Mouse (Mus musculus) stomach, embryonic 15.5 days (tissue): ENCODE results near the gene Hpcal1. TPM values are rescaled to one million over a fixed set of nuclear protein-coding genes. Genes with fewer than 3 reads are reported as not detected.
A peak's percentile ranks its signal among the peaks of the same experiment; 100 is the strongest.

ENCODE experiments used
- ATAC-seq: fragments of 200-750 bp; cut with Nextera tagmentation; 2 replicates; pipeline ENCODE4 v1.8.0; 2017; ENCODE audit warnings: low read depth, moderate number of reproducible peaks, moderate TSS enrichment; ENCODE audit not compliant: insufficient read depth, low FRiP score
- H3K27ac ChIP-seq: fragments of 300-500 bp; sonication (generic); 2 replicates; pipeline ENCODE4 v1.5.1; 2015; ENCODE audit warnings: mild to moderate bottlenecking, inconsistent platforms
- H3K27me3 ChIP-seq: fragments of 300-500 bp; sonication (generic); replicated peaks from 2 replicates; pipeline ENCODE4 v1.6.1; 2015; ENCODE audit warnings: inconsistent platforms
- H3K36me3 ChIP-seq: fragments of 300-500 bp; sonication (generic); 2 replicates; pipeline ENCODE4 v1.6.1; 2015; ENCODE audit warnings: inconsistent platforms
- H3K4me1 ChIP-seq: fragments of 300-500 bp; sonication (generic); 2 replicates; pipeline ENCODE4 v1.6.1; 2015; ENCODE audit warnings: inconsistent platforms
- H3K4me2 ChIP-seq: fragments of 300-500 bp; sonication (generic); 2 replicates; pipeline ENCODE4 v1.6.1; 2015; ENCODE audit warnings: mild to moderate bottlenecking, inconsistent platforms
- H3K4me3 ChIP-seq: fragments of 300-500 bp; sonication (generic); replicated peaks from 2 replicates; pipeline ENCODE4 v1.5.1; 2015; ENCODE audit warnings: inconsistent platforms
- H3K9ac ChIP-seq: fragments of 300-500 bp; sonication (generic); 2 replicates; pipeline ENCODE4 v1.6.1; 2015; ENCODE audit warnings: inconsistent platforms
- H3K9me3 ChIP-seq: fragments of 300-500 bp; sonication (generic); 2 replicates; pipeline ENCODE4 v1.6.1; 2016; ENCODE audit warnings: inconsistent platforms
- WGBS: fragments of 180-500 bp; shearing (Covaris S2); methylation state at CpG from one replicate; pipeline ENCODE4 v1.1.7; 2015; 5-methylcytosine and 5-hydroxymethylcytosine counted together
- polyA plus RNA-seq: library from polyadenylated mRNA; unstranded; fragments of >200 nt; fragmentation: Nextera tagmentation; extraction: Ambion mirVana; gene quantifications from 2 replicates; pipeline ENCODE4 v1.2.1, GENCODE M21; 2015

Gene Hpcal1
- 61.0 and 62.7 TPM in 2 replicates for polyA plus RNA-seq

- peaks cover 20% of the 10 kb centered on the region; the same call in 1 of the 2 replicates for H3K4me1 ChIP-seq
- ATAC-seq = peak; percentile 86
- no peaks in the 10 kb centered on the region for H3K36me3 ChIP-seq
- peak within 1 kb of the TSS; percentile 81 for H3K27ac ChIP-seq
- peak within 1 kb of the TSS; percentile 93 for H3K4me2 ChIP-seq
- under 1% methylated on average over 66 of the region's 72 CpGs for WGBS
- peak within 1 kb of the TSS; percentile 68 for H3K9ac ChIP-seq
- H3K9me3 ChIP-seq = no peaks in the 10 kb centered on the region
- H3K27me3 ChIP-seq = no peaks in the 10 kb centered on the region
- peak within 1 kb of the TSS; percentile 84 for H3K4me3 ChIP-seq
Observed at GRCm38 (mm10) chr12:17690564-17691281, at the start of gene Hpcal1. Gene Hpcal1 (plus strand): TSS chr12:17690856.

GRCm38 (mm10) chr12:17641269-17641668, 49.4 kb upstream of the Hpcal1 start:
- 62% methylated on average over 4 of the region's 4 CpGs for WGBS
- H3K9me3 ChIP-seq = no peaks in the 10 kb centered on the region
- ATAC-seq = no peak
- no peak overlapping the region for H3K4me3 ChIP-seq
- H3K4me1 ChIP-seq = 0 out of 2 replicates have a peak, but pooled peaks cover 4% of the 10 kb centered on the region
- no peak overlapping the region for H3K27ac ChIP-seq
- H3K9ac ChIP-seq = no peak overlapping the region
- H3K27me3 ChIP-seq = no peaks in the 10 kb centered on the region
- no peak overlapping the region for H3K4me2 ChIP-seq
- H3K36me3 ChIP-seq = no peaks in the 10 kb centered on the region

- Histone ChIP-seq H3K4me3 (no peak overlapping the region), H3K27ac (no peak overlapping the region), H3K4me1 (no peaks in the 10 kb centered on the region), H3K9me3 (no peaks in the 10 kb centered on the region), H3K4me2 (no peak overlapping the region), H3K36me3 (no peaks in the 10 kb centered on the region), H3K9ac (no peak overlapping the region), H3K27me3 (no peaks in the 10 kb centered on the region)
- ATAC-seq = 0 out of 2 replicates have a peak, but pooled peaks have one; percentile 40
- 76% methylated on average over 12 of the region's 12 CpGs for WGBS
Observed at GRCm38 (mm10) chr12:17644385-17645222, 46.1 kb upstream of the Hpcal1 start.

- Histone ChIP-seq H3K27me3 (no peaks in the 10 kb centered on the region), H3K4me2 (no peak overlapping the region), H3K36me3 (no peaks in the 10 kb centered on the region), H3K27ac (no peak overlapping the region), H3K9ac (no peak overlapping the region), H3K4me3 (no peak overlapping the region), H3K4me1 (no peaks in the 10 kb centered on the region), H3K9me3 (no peaks in the 10 kb centered on the region)
- ATAC-seq = no peak
- 52% methylated on average over 6 of the region's 6 CpGs for WGBS
Observed at GRCm38 (mm10) chr12:17646457-17646856, 44.2 kb upstream of the Hpcal1 start.

- H3K9me3 ChIP-seq = no peaks in the 10 kb centered on the region
- ATAC-seq = no peak
- no peak overlapping the region for H3K4me3 ChIP-seq
- H3K4me1 ChIP-seq = no peaks in the 10 kb centered on the region
- WGBS = 72% methylated on average over 7 of the region's 7 CpGs
- H3K4me2 ChIP-seq = no peak overlapping the region
- no peak overlapping the region for H3K27ac ChIP-seq
- no peaks in the 10 kb centered on the region for H3K36me3 ChIP-seq
- no peaks in the 10 kb centered on the region for H3K27me3 ChIP-seq
- no peak overlapping the region for H3K9ac ChIP-seq
Observed at GRCm38 (mm10) chr12:17651223-17652095, 39.2 kb upstream of the Hpcal1 start.

- ATAC-seq = no peak
- Histone ChIP-seq H3K9me3 (no peaks in the 10 kb centered on the region), H3K4me1 (no peaks in the 10 kb centered on the region), H3K27ac (no peak overlapping the region), H3K9ac (no peak overlapping the region), H3K36me3 (no peaks in the 10 kb centered on the region), H3K27me3 (no peaks in the 10 kb centered on the region), H3K4me2 (no peak overlapping the region), H3K4me3 (no peak overlapping the region)
- 55% methylated on average over 8 of the region's 8 CpGs for WGBS
Observed at GRCm38 (mm10) chr12:17652216-17653050, 38.2 kb upstream of the Hpcal1 start.

GRCm38 (mm10) chr12:17653051-17653783, 37.4 kb upstream of the Hpcal1 start:
- Histone ChIP-seq H3K9ac (no peak overlapping the region), H3K4me3 (no peak overlapping the region), H3K27ac (no peak overlapping the region), H3K9me3 (no peaks in the 10 kb centered on the region), H3K4me2 (no peak overlapping the region), H3K36me3 (no peaks in the 10 kb centered on the region), H3K27me3 (no peaks in the 10 kb centered on the region), H3K4me1 (no peaks in the 10 kb centered on the region)
- WGBS = 91% methylated on average over 3 of the region's 3 CpGs
- ATAC-seq = no peak

GRCm38 (mm10) chr12:17657561-17658195, 33.0 kb upstream of the Hpcal1 start:
- no peak for ATAC-seq
- no peaks in the 10 kb centered on the region for H3K27me3 ChIP-seq
- no peaks in the 10 kb centered on the region for H3K9me3 ChIP-seq
- no peak overlapping the region for H3K9ac ChIP-seq
- H3K36me3 ChIP-seq = no peaks in the 10 kb centered on the region
- H3K27ac ChIP-seq = no peak overlapping the region
- no peak overlapping the region for H3K4me2 ChIP-seq
- no peak overlapping the region for H3K4me3 ChIP-seq
- H3K4me1 ChIP-seq = 0 out of 2 replicates have a peak, but pooled peaks cover 3% of the 10 kb centered on the region
- WGBS = 76% methylated on average over 7 of the region's 7 CpGs

GRCm38 (mm10) chr12:17658521-17658920, 32.1 kb upstream of the Hpcal1 start:
- 48% methylated on average over 5 of the region's 5 CpGs for WGBS
- no peaks in the 10 kb centered on the region for H3K9me3 ChIP-seq
- H3K4me3 ChIP-seq = no peak overlapping the region
- no peak overlapping the region for H3K9ac ChIP-seq
- H3K27ac ChIP-seq = no peak overlapping the region
- no peaks in the 10 kb centered on the region for H3K27me3 ChIP-seq
- ATAC-seq = no peak
- 0 out of 2 replicates have a peak, but pooled peaks cover 3% of the 10 kb centered on the region for H3K4me1 ChIP-seq
- no peak overlapping the region for H3K4me2 ChIP-seq
- no peaks in the 10 kb centered on the region for H3K36me3 ChIP-seq

GRCm38 (mm10) chr12:17661483-17661920, 29.2 kb upstream of the Hpcal1 start:
- no peak overlapping the region for H3K9ac ChIP-seq
- H3K4me2 ChIP-seq = peak overlapping the region; percentile 16; the same call in 1 of the 2 replicates
- ATAC-seq = peak; percentile 62
- H3K36me3 ChIP-seq = no peaks in the 10 kb centered on the region
- no peak overlapping the region for H3K4me3 ChIP-seq
- H3K27me3 ChIP-seq = no peaks in the 10 kb centered on the region
- no peak overlapping the region for H3K27ac ChIP-seq
- H3K9me3 ChIP-seq = no peaks in the 10 kb centered on the region
- H3K4me1 ChIP-seq = 0 out of 2 replicates have a peak, but pooled peaks cover 3% of the 10 kb centered on the region
- 0% methylated on average over 4 of the region's 4 CpGs for WGBS
